Mouse (Mus musculus) heart, adult 11 months (tissue): ENCODE measurements around the gene Aldh8a1.

Experiments used
- DNase-seq: peaks from one replicate; pipeline ENCODE4 v3.0.0; 2022

The Aldh8a1 gene

GRCm38 (mm10) chr10:21369586-21369985 lies 7.5 kb upstream of the Aldh8a1 start:
- DNase-seq = no peak

GRCm38 (mm10) chr10:21372271-21372670 lies 4.8 kb upstream of the Aldh8a1 start:
- DNase-seq = peak; percentile 73

- DNase-seq = peak; percentile 7
Measured at GRCm38 (mm10) chr10:21378196-21378944, 1.3 kb downstream of the Aldh8a1 start.

GRCm38 (mm10) chr10:21382914-21383313 lies 5.8 kb downstream of the Aldh8a1 start:
- no peak for DNase-seq

- DNase-seq = peak; percentile 68
Measured at GRCm38 (mm10) chr10:21385111-21385663, 8.1 kb downstream of the Aldh8a1 start.

- peak; percentile 84 for DNase-seq
Measured at GRCm38 (mm10) chr10:21389075-21389474, 12.0 kb downstream of the Aldh8a1 start.

GRCm38 (mm10) chr10:21390440-21390839 lies 13.3 kb downstream of the Aldh8a1 start:
- no peak for DNase-seq

GRCm38 (mm10) chr10:21391286-21391685 lies 14.2 kb downstream of the Aldh8a1 start:
- no peak for DNase-seq

GRCm38 (mm10) chr10:21393390-21393789 lies 16.3 kb downstream of the Aldh8a1 start:
- no peak for DNase-seq

- DNase-seq = peak; percentile 79
Measured at GRCm38 (mm10) chr10:21395426-21396139, 18.5 kb downstream of the Aldh8a1 start.

GRCm38 (mm10) chr10:21398873-21399425 lies 21.9 kb downstream of the Aldh8a1 start:
- DNase-seq = peak; percentile 74

GRCm38 (mm10) chr10:21399622-21400021 lies 22.5 kb downstream of the Aldh8a1 start:
- DNase-seq = peak; percentile 74

GRCm38 (mm10) chr10:21400031-21400430 lies 22.9 kb downstream of the Aldh8a1 start:
- DNase-seq = peak; percentile 87

GRCm38 (mm10) chr10:21400453-21400852 lies 23.4 kb downstream of the Aldh8a1 start:
- no peak for DNase-seq

GRCm38 (mm10) chr10:21401259-21401658 lies 24.2 kb downstream of the Aldh8a1 start:
- DNase-seq = peak; percentile 49

- no peak for DNase-seq
Measured at GRCm38 (mm10) chr10:21404822-21405221, 27.7 kb downstream of the Aldh8a1 start.

GRCm38 (mm10) chr10:21405707-21406534 lies 28.8 kb downstream of the Aldh8a1 start:
- DNase-seq = peak; percentile 82

- DNase-seq = no peak
Measured at GRCm38 (mm10) chr10:21410711-21411110, 33.6 kb downstream of the Aldh8a1 start.

- DNase-seq = peak; percentile 55
Measured at GRCm38 (mm10) chr10:21411621-21412205, 34.6 kb downstream of the Aldh8a1 start.

- DNase-seq = no peak
Measured at GRCm38 (mm10) chr10:21415031-21415430, 37.9 kb downstream of the Aldh8a1 start.

GRCm38 (mm10) chr10:21416184-21416583 lies 39.1 kb downstream of the Aldh8a1 start:
- DNase-seq = peak; percentile 66

- DNase-seq = no peak
Measured at GRCm38 (mm10) chr10:21419188-21419587, 42.1 kb downstream of the Aldh8a1 start.
